Mouse (Mus musculus): ENCODE measurements around the gene Gm10842. TPM values are rescaled to one million over a fixed set of nuclear protein-coding genes. Genes with fewer than 3 reads are reported as not detected.

Gene Gm10842
- total RNA-seq, 4 experiments from 2014 or later: not detected

Other genes with a start within 250 kb of the Gm10842 start
- gene Efcab3, start 83.3 kb upstream of the Gm10842 start, total RNA-seq (2022): not detected
- 10 to 100 TPM in 1 of 4 experiments, 1 to 10 TPM in 3; 8.6 to 10.0 (median 9.0) TPM for gene Mettl2, start 20.5 kb upstream of the Gm10842 start, total RNA-seq (2022)
- gene Tlk2, start 31.9 kb downstream of the Gm10842 start, total RNA-seq (2022): 10 to 100 TPM; 33.2 to 46.4 (median 38.5) TPM
- 10 to 100 TPM in 3 of 4 experiments, 1 to 10 TPM in 1; 9.8 to 13.3 (median 13.0) TPM for gene Mrc2, start 145.8 kb downstream of the Gm10842 start, total RNA-seq (2022)